Mouse (Mus musculus): ENCODE measurements around the gene Bcap31.

- TF ChIP-seq POLR2A (IDR thresholded peaks at IDR 0.05; ENCODE audit: insufficient read depth, low read depth, low read length) (no peak), CTCF (IDR thresholded peaks at IDR 0.05; ENCODE audit: insufficient read depth, low read depth, low read length) (no peak)
Measured at GRCm38 (mm10) chrX:73645121-73645520, 70.9 kb downstream of the Bcap31 start.
